ENCODE assay signal across 8 mouse cellular contexts in genomic region chr2:118111488-118112131, GRCm38 (mm10). TPM values are rescaled to one million over a fixed set of nuclear protein-coding genes. Genes with fewer than 3 reads are reported as not detected.
DNase-seq lines count a peak whose midpoint lies in the region; ATAC-seq and TF ChIP-seq lines count a peak whose summit lies in the region.

Gene Thbs1, plus strand, starts transcription at chr2:118111876.

- 0 out of 2 replicates have a peak, but pooled peaks cover 5% of the 10 kb centered on the region for H3K27me3 ChIP-seq in hindbrain, postnatal 0 days (ENCODE audit: insufficient read depth, low read length)

- H3K4me1 ChIP-seq in hindbrain, postnatal 0 days (ENCODE audit: insufficient read depth, low read length), result peaks cover 5% of the 10 kb centered on the region

- peak; percentile 68 to 91 for DNase-seq in adrenal gland, adult (ENCODE audit: inconsistent age in 2 of 2, low spot score in 1 of 2)
- peak; percentile 75 for DNase-seq in gastrocnemius, postnatal 10 days
- peak; percentile 73 for DNase-seq in hindbrain, postnatal 0 days (ENCODE audit: low spot score)
- peak; percentile 37 to 54 for DNase-seq in left cerebral cortex, adult 8-10 months (ENCODE audit: low spot score in 2 of 2)
- DNase-seq in right cerebral cortex, adult 2 months (ENCODE audit: low spot score in 2 of 2), result peak; percentile 64 to 73
- peak; percentile 87 for DNase-seq in yolk sac, embryonic 10.5 days (ENCODE audit: low spot score)

- H3K9ac ChIP-seq in hindbrain, postnatal 0 days (replicated peaks; ENCODE audit: low read length), result peak within 1 kb of the TSS; percentile 44

- no peak within 1 kb of the TSS for H3K27ac ChIP-seq in hindbrain, postnatal 0 days
- H3K27ac ChIP-seq in macrophage, result peak within 1 kb of the TSS; percentile 55

- no peak for TF ChIP-seq CTCF in hindbrain, postnatal 0 days (IDR thresholded peaks at IDR 0.05; ENCODE audit: low read depth)

- H3K4me2 ChIP-seq in hindbrain, postnatal 0 days (ENCODE audit: low read depth, low read length), result peak within 1 kb of the TSS; percentile 98

- H3K36me3 ChIP-seq in hindbrain, postnatal 0 days (ENCODE audit: insufficient read depth, low read length), result no peaks in the 10 kb centered on the region
- H3K36me3 ChIP-seq in macrophage (ENCODE audit: inconsistent target), result peaks cover 21% of the 10 kb centered on the region

- H3K79me2 ChIP-seq in macrophage (ENCODE audit: inconsistent target), result peaks cover 36% of the 10 kb centered on the region; the same call in 1 of the 2 replicates

- H3K9me3 ChIP-seq in hindbrain, postnatal 0 days (ENCODE audit: low read length), result no peaks in the 10 kb centered on the region

- WGBS in hindbrain, postnatal 0 days, result under 1% methylated on average over 34 of the region's 36 CpGs
- 2% methylated on average over 34 of the region's 36 CpGs for WGBS in macrophage (ENCODE audit: missing documents)

- peak within 1 kb of the TSS; percentile 47 for H3K4me3 ChIP-seq in hindbrain, postnatal 0 days (ENCODE audit: low read length)
- H3K4me3 ChIP-seq in macrophage (ENCODE audit: inconsistent target), result peak within 1 kb of the TSS; percentile 42

- peak; percentile 72 for ATAC-seq in common myeloid progenitor, adult 5-6 weeks (replicated peaks; ENCODE audit: low read depth, poor library complexity, severe bottlenecking)
- ATAC-seq in hindbrain, postnatal 0 days, result peak; percentile 65

RNA-seq across cellular contexts. Expression of gene Thbs1, which starts in this region (rescaled TPM):
- total RNA-seq in common myeloid progenitor, adult 5-6 weeks (2017), result 0.59 and 3.1 TPM in 2 replicates
- total RNA-seq in gastrocnemius, postnatal 10 days (2021), result 10 to 100 TPM; 25.1 to 38.4 TPM
- 12.5 and 13.6 TPM in 2 replicates for total RNA-seq in hindbrain, postnatal 0 days (2014; rRNA removed)
- 3.3 and 3.7 TPM in 2 replicates for polyA plus RNA-seq in hindbrain, postnatal 0 days (2015; fragmentation: Nextera tagmentation; extraction: Ambion mirVana)
- total RNA-seq in left cerebral cortex, adult 8-10 months (2022), result 1 to 10 TPM; 2.1 to 2.9 (median 2.3) TPM
- total RNA-seq in macrophage (2018; cell fraction: chromatin; rRNA removed), result 100 to 1,000 TPM in 17 of 26 experiments, 10 to 100 TPM in 9; 19.0 to 994 (median 127) TPM
- 100 to 1,000 TPM; 120 to 955 (median 296) TPM for total RNA-seq in macrophage (2018; cell fraction: cytosol; rRNA removed)
- 1,000 to 10,000 TPM in 2 of 26 experiments, 100 to 1,000 TPM in 24; 140 to 1,188 (median 626) TPM for total RNA-seq in macrophage (2018; cell fraction: nucleus; rRNA removed)
- polyA plus RNA-seq in macrophage (2018), result 167 to 247 TPM (median 240 TPM) in 3 replicates

Comparison
In these comparisons a context has a peak if more than half of its experiments do, and no peak if none do; other contexts are left out.
1. RNA of gene Thbs1 (polyA plus RNA-seq): 167 to 247 TPM in macrophage; 3.3 to 3.7 TPM in hindbrain, postnatal 0 days; every median in the first group is over 10 times any median in the second.
2. Peak in every context shown above with its lines, with median percentiles within 50 percentile points of each other: DNase-seq.